Mouse (Mus musculus) limb, embryonic 12.5 days (tissue): Measurements from ENCODE around the gene Mad1l1. TPM values are rescaled to one million over a fixed set of nuclear protein-coding genes. Genes with fewer than 3 reads are reported as not detected.
A peak's percentile ranks its signal among the peaks of the same experiment; 100 is the strongest.

Source experiments
- ATAC-seq: fragments of 200-750 bp; cut with Nextera tagmentation; 2 replicates; pipeline ENCODE4 v1.8.0; 2017; ENCODE audit warnings: low read depth, moderate TSS enrichment; ENCODE audit not compliant: insufficient number of reproducible peaks, insufficient read depth, low FRiP score, low TSS enrichment
- H3K27ac ChIP-seq: fragments of 300-500 bp; sonication (generic); 2 replicates; pipeline ENCODE4 v1.5.1; 2016; ENCODE audit warnings: mild to moderate bottlenecking, moderate library complexity
- H3K27me3 ChIP-seq: fragments of 300-500 bp; sonication (generic); 2 replicates; pipeline ENCODE4 v1.6.1; 2016; ENCODE audit warnings: mild to moderate bottlenecking, moderate library complexity
- H3K36me3 ChIP-seq: fragments of 300-500 bp; sonication (generic); 2 replicates; pipeline ENCODE4 v1.6.1; 2016; ENCODE audit warnings: mild to moderate bottlenecking, moderate library complexity
- H3K4me1 ChIP-seq: fragments of 300-500 bp; sonication (generic); replicated peaks from 2 replicates; pipeline ENCODE4 v1.6.1; 2016
- H3K4me2 ChIP-seq: fragments of 300-500 bp; sonication (generic); 2 replicates; pipeline ENCODE4 v1.6.1; 2016; ENCODE audit warnings: mild to moderate bottlenecking, moderate library complexity
- H3K4me3 ChIP-seq: fragments of 300-500 bp; sonication (generic); replicated peaks from 2 replicates; pipeline ENCODE4 v1.5.1; 2016; ENCODE audit warnings: mild to moderate bottlenecking
- H3K9ac ChIP-seq: fragments of 300-500 bp; sonication (generic); replicated peaks from 2 replicates; pipeline ENCODE4 v1.6.1; 2016; ENCODE audit warnings: mild to moderate bottlenecking, moderate library complexity
- H3K9me3 ChIP-seq: fragments of 300-500 bp; sonication (generic); 2 replicates; pipeline ENCODE4 v1.6.1; 2016; ENCODE audit warnings: mild to moderate bottlenecking, moderate library complexity
- WGBS: fragments of 180-500 bp; shearing (Covaris S2); methylation state at CpG from one replicate; pipeline ENCODE4 v1.1.7; 2016; 5-methylcytosine and 5-hydroxymethylcytosine counted together
- polyA plus RNA-seq: library from polyadenylated mRNA; unstranded; fragments of >200 nt; fragmentation: Nextera tagmentation; extraction: Ambion mirVana; gene quantifications from 2 replicates; pipeline ENCODE4 v1.2.1, GENCODE M21; 2016

Mad1l1 gene
- polyA plus RNA-seq, 1 experiment from 2014 or later: 55.9 TPM

GRCm38 (mm10) chr5:140022861-140023260 lies 298.5 kb downstream of the Mad1l1 start:
- Histone ChIP-seq H3K27me3 (no peaks in the 10 kb centered on the region), H3K9me3 (no peaks in the 10 kb centered on the region), H3K27ac (no peak overlapping the region), H3K9ac (no peak overlapping the region), H3K4me2 (no peak overlapping the region), H3K4me3 (no peak overlapping the region), H3K36me3 (0 out of 2 replicates have a peak, but pooled peaks cover 3% of the 10 kb centered on the region), H3K4me1 (peaks cover 10% of the 10 kb centered on the region)
- 70% methylated on average over 6 of the region's 6 CpGs for WGBS
- no peak for ATAC-seq

DNA sequence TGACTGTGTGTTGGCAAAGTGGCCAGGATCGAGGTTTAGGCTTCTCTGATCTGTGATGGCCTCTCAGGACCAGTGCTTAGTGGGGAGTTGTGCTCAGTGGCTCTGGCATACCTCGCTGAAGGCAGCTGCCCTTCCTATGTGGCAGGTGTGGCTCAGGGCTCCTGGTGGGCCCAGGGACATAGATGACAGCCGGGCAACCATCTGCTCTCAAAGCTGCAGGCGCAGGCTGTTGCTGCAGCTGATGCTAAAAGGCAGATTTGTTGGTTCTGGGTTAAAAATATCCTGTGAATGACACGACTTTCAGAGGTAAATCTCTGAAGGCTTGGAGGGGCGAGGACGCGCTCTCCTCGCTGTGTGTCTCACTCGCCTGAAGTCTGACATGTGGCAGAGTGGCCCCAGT lies 299.6 kb downstream of the Mad1l1 start:
- no peaks in the 10 kb centered on the region for H3K27me3 ChIP-seq
- H3K4me2 ChIP-seq: no peak overlapping the region
- H3K9ac ChIP-seq: no peak overlapping the region
- H3K36me3 ChIP-seq: 0 out of 2 replicates have a peak, but pooled peaks cover 3% of the 10 kb centered on the region
- H3K9me3 ChIP-seq: no peaks in the 10 kb centered on the region
- H3K4me1 ChIP-seq: peaks cover 10% of the 10 kb centered on the region
- 86% methylated on average over 10 of the region's 10 CpGs for WGBS
- H3K27ac ChIP-seq: no peak overlapping the region
- ATAC-seq: no peak
- H3K4me3 ChIP-seq: no peak overlapping the region

DNA sequence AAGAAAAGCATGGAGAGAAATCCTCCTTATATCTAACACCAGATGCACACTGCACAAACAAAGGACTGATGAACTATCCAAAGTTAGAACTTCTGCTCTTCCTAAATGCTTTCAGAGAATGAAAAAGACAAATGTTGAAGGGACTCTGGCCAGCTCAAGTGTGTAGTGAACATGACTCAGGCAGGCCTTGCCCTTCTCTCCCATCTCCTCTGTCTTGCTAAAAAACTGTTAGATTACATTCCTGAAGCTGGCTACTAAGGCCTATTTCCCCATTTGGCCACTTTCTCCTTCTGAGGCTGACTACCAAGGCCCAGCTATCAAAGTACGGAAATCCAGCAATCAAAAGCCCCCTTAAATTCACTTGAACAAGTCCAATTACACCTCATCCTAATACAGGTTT lies 301.7 kb downstream of the Mad1l1 start:
- Histone ChIP-seq H3K4me1 (peaks cover 22% of the 10 kb centered on the region), H3K27me3 (no peaks in the 10 kb centered on the region), H3K27ac (no peak overlapping the region), H3K9ac (no peak overlapping the region), H3K36me3 (no peaks in the 10 kb centered on the region), H3K4me2 (no peak overlapping the region), H3K9me3 (no peaks in the 10 kb centered on the region), H3K4me3 (no peak overlapping the region)
- ATAC-seq: no peak
- 91% methylated on average over 1 of the region's 1 CpGs for WGBS

DNA sequence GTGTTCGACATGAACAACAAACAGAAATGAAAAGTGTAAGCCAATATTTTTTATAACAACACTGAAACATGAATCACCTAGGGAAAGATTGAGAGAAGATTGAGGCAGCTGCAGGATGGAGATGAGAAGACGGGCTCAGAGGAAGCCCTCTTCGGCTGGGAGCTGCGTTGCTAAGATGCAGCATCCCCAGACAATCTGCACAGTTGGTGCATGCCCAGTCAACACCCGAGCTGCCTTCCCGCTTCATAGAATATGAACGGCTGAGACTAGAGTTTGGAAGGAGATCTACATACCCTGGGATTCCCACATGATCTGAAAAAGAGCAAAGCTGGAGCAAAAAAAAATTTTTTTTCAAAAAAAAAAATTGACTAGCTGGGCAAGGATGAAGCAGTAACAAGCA lies 302.6 kb downstream of the Mad1l1 start:
- Histone ChIP-seq H3K4me2 (no peak overlapping the region), H3K4me3 (no peak overlapping the region), H3K27ac (no peak overlapping the region), H3K9ac (no peak overlapping the region), H3K27me3 (no peaks in the 10 kb centered on the region), H3K9me3 (no peaks in the 10 kb centered on the region), H3K36me3 (no peaks in the 10 kb centered on the region), H3K4me1 (peaks cover 22% of the 10 kb centered on the region)
- ATAC-seq: no peak
- WGBS: 93% methylated on average over 7 of the region's 7 CpGs

DNA sequence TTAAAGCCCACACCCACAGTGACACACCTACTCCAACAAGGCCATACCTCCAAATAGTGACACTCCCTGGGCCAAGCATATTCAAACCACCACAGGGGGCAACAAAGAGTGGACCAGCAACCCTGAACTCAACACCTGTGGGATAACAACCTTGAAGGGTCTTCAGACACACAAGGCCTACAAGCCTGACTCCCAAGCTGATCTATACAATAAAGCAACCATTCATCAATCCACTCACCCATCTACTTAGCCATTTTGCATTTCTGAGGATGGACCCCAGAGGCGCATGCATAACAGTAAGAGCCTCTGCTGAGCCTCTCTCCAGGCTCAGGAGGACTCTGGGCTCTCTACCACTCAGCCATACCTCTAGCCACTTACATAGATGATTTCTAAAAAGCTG lies 304.5 kb downstream of the Mad1l1 start:
- H3K4me3 ChIP-seq: no peak overlapping the region
- 88% methylated on average over 1 of the region's 1 CpGs for WGBS
- no peaks in the 10 kb centered on the region for H3K36me3 ChIP-seq
- H3K9me3 ChIP-seq: no peaks in the 10 kb centered on the region
- peaks cover 32% of the 10 kb centered on the region for H3K4me1 ChIP-seq
- no peaks in the 10 kb centered on the region for H3K27me3 ChIP-seq
- no peak overlapping the region for H3K9ac ChIP-seq
- ATAC-seq: no peak
- H3K27ac ChIP-seq: no peak overlapping the region
- no peak overlapping the region for H3K4me2 ChIP-seq

GRCm38 (mm10) chr5:140013652-140014051 lies 307.7 kb downstream of the Mad1l1 start:
- Histone ChIP-seq H3K9ac (0 out of 2 replicates have a peak overlapping the region, but pooled peaks have one; percentile 27), H3K36me3 (0 out of 2 replicates have a peak, but pooled peaks cover 5% of the 10 kb centered on the region), H3K4me3 (no peak overlapping the region), H3K9me3 (no peaks in the 10 kb centered on the region), H3K4me2 (no peak overlapping the region), H3K27ac (peak overlapping the region; percentile 35; the same call in 1 of the 2 replicates), H3K4me1 (peaks cover 34% of the 10 kb centered on the region), H3K27me3 (no peaks in the 10 kb centered on the region)
- WGBS: 59% methylated on average over 5 of the region's 5 CpGs
- ATAC-seq: no peak

DNA sequence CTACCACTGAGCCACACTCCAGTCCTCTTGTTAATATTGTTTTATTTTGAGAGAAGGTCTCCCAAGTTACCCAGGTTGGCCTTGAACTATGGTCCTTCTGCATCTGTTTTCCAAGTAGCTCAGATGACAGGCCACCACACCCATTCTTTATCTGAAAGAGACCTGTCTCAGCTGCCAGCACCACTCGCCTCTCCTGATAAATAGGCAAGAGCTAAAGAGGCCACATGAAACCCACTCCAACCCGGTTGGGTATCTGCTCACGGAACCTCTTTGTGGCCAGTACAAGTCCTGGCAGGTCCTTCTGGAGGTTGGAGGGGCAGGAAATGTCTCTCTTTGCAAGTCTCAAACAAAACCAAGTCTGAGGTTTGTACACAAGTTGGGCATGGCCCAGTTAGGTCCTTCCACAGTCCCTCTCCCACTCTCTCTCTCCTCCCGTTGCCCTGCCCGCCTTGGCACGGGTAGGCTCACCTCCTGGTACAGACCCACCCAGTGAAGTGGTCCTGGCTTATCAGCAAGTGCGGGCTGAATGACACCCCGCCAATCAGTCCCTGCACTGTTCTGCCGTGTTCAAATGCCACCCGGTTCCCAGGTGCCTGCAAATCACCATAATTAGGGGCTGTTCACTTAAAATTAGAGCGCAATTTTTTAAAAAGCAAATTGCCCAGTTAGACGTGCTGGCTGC lies 308.9 kb downstream of the Mad1l1 start:
- Histone ChIP-seq H3K27ac (no peak overlapping the region; the same call in 1 of the 2 replicates), H3K9ac (no peak overlapping the region), H3K27me3 (no peaks in the 10 kb centered on the region), H3K9me3 (no peaks in the 10 kb centered on the region), H3K4me2 (no peak overlapping the region), H3K4me3 (no peak overlapping the region), H3K4me1 (peaks cover 46% of the 10 kb centered on the region), H3K36me3 (0 out of 2 replicates have a peak, but pooled peaks cover 9% of the 10 kb centered on the region)
- ATAC-seq: no peak
- 74% methylated on average over 12 of the region's 12 CpGs for WGBS

DNA sequence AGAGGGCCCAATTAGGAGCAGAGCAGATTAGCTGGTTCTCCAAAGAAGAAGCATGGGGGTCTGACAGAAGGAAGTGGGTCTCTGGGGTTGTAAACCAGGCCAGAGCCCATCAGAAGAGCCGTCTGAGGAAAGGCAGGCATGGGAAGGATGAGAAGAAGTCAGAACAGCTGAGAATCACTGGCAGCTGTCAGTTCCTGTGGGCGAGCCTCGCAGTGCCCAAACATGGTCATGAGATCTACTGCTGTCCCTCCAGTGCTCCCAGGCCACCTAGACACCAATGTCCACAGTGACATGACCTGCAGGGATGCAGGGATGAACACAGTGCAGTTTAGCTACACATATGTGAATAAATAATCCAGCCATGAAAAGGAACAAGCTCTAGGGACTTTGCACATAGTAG lies 310.9 kb downstream of the Mad1l1 start:
- Histone ChIP-seq H3K4me3 (no peak overlapping the region), H3K27ac (no peak overlapping the region), H3K4me2 (no peak overlapping the region), H3K27me3 (no peaks in the 10 kb centered on the region), H3K9ac (no peak overlapping the region), H3K36me3 (0 out of 2 replicates have a peak, but pooled peaks cover 9% of the 10 kb centered on the region), H3K4me1 (peaks cover 49% of the 10 kb centered on the region), H3K9me3 (no peaks in the 10 kb centered on the region)
- no peak for ATAC-seq
- WGBS: 67% methylated on average over 3 of the region's 3 CpGs

GRCm38 (mm10) chr5:140009083-140009655 lies 312.2 kb downstream of the Mad1l1 start:
- Histone ChIP-seq H3K9ac (no peak overlapping the region), H3K36me3 (0 out of 2 replicates have a peak, but pooled peaks cover 9% of the 10 kb centered on the region), H3K4me1 (peaks cover 36% of the 10 kb centered on the region), H3K4me3 (no peak overlapping the region), H3K27me3 (no peaks in the 10 kb centered on the region), H3K9me3 (no peaks in the 10 kb centered on the region), H3K27ac (no peak overlapping the region), H3K4me2 (no peak overlapping the region)
- 76% methylated on average over 7 of the region's 7 CpGs for WGBS
- no peak for ATAC-seq

DNA sequence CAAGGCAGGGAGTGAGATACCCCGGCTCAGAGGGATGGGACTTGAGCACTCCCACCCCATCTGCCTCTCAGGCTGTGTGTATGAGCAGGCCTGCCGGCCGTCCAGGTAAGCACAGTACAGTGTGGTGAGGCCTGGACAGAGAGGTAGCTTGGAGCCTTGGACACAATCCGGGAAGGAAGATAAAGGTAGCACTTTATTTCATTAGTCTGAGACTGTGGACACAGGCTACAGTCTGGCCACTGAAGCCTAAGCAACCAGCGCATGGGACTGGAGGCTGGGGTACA lies 312.9 kb downstream of the Mad1l1 start:
- Histone ChIP-seq H3K4me1 (peaks cover 29% of the 10 kb centered on the region), H3K27me3 (no peaks in the 10 kb centered on the region), H3K9me3 (no peaks in the 10 kb centered on the region), H3K9ac (no peak overlapping the region), H3K4me2 (no peak overlapping the region), H3K4me3 (no peak overlapping the region), H3K27ac (0 out of 2 replicates have a peak overlapping the region, but pooled peaks have one; percentile 29), H3K36me3 (0 out of 2 replicates have a peak, but pooled peaks cover 9% of the 10 kb centered on the region)
- WGBS: 67% methylated on average over 5 of the region's 5 CpGs
- no peak for ATAC-seq

DNA sequence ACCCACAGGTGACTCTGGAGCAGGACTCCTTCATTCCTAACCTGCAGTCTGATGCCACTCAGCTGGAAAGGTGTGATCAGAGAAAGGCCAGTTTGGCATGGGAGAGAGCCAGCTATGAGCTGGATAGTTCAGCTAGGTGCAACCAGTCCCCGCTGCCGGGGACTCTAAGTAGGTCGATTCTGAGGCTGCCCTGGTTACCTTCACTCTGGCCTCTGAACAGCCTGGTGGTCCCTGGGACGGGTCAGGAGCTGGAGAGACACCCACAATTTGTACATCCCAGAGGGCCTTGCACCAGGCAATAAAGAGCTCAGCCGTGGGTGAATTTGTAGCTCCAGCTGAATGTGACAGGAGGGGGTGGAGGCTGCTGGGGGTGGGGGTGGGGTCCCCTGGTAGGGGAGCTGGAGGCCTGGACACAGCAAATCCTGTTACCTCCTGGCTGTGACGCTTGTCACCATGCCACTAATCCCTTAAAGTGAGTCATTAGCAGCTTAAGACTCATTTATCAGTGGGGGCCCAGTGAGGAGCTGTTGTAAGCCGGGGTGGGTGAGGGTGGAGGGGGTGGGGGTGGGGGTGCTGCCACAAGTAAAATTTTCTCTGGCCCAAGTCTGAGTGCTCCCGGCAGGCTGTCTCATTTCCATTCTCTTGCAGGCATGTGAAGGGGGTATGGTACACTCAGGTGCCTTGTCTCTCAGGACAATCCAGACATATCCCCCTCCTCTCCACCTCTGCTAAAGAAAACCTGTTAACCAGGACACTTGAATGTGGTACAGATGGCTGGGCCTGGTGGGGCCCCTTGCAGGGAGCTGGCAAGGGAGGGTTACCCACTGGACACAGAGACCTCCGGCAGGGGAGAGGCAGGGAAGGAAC lies 313.5 kb downstream of the Mad1l1 start:
- Histone ChIP-seq H3K27me3 (no peaks in the 10 kb centered on the region), H3K27ac (0 out of 2 replicates have a peak overlapping the region, but pooled peaks have one; percentile 29), H3K9me3 (no peaks in the 10 kb centered on the region), H3K4me1 (peaks cover 23% of the 10 kb centered on the region), H3K4me3 (no peak overlapping the region), H3K9ac (no peak overlapping the region), H3K36me3 (0 out of 2 replicates have a peak, but pooled peaks cover 9% of the 10 kb centered on the region), H3K4me2 (no peak overlapping the region)
- no peak for ATAC-seq
- WGBS: 32% methylated on average over 9 of the region's 9 CpGs
